19 mouse cellular contexts compared by ENCODE assay signal in genomic region chr10:99992121-99992520, GRCm38 (mm10). TPM values are rescaled to one million over a fixed set of nuclear protein-coding genes. Genes with fewer than 3 reads are reported as not detected.
DNase-seq lines count a peak whose midpoint lies in the region; ATAC-seq and TF ChIP-seq lines count a peak whose summit lies in the region.
"Had no signal": no experiment of that assay in that cellular context is flagged by ENCODE, and none has a peak within 500 bp of the region (broad histone marks: within the 10 kb centered on the region; RNA-seq: fewer than 3 reads in every experiment).

No protein-coding gene starts in this region.

- no peaks in the 10 kb centered on the region for H3K4me1 ChIP-seq in intestine, embryonic 15.5 days (replicated peaks)
- H3K4me1 ChIP-seq in intestine, postnatal 0 days (replicated peaks; ENCODE audit: control insufficient read depth, insufficient read depth, low read length): no peaks in the 10 kb centered on the region
- no peaks in the 10 kb centered on the region for H3K4me1 ChIP-seq in lung, postnatal 0 days (ENCODE audit: insufficient read depth, low read depth, low read length)
- H3K4me1 ChIP-seq in stomach, postnatal 0 days (replicated peaks; ENCODE audit: control insufficient read depth, insufficient read depth): no peaks in the 10 kb centered on the region
- H3K4me1 ChIP-seq: embryonic facial prominence, embryonic 12.5 days; hindbrain, embryonic 13.5 days had no signal

- no peak overlapping the region for H3K9ac ChIP-seq in intestine, embryonic 15.5 days
- H3K9ac ChIP-seq in intestine, postnatal 0 days (ENCODE audit: low read depth, low read length): no peak overlapping the region
- H3K9ac ChIP-seq in lung, postnatal 0 days (replicated peaks; ENCODE audit: low read depth): no peak overlapping the region
- no peak overlapping the region for H3K9ac ChIP-seq in stomach, postnatal 0 days (ENCODE audit: low read length)
- H3K9ac ChIP-seq: embryonic facial prominence, embryonic 12.5 days; heart, embryonic 15.5 days; hindbrain, embryonic 13.5 days had no signal

- ATAC-seq in intestine, embryonic 15.5 days: peak; percentile 68; the same call in 1 of the 2 replicates
- no peak for ATAC-seq in intestine, postnatal 0 days
- ATAC-seq in lung, postnatal 0 days: no peak
- ATAC-seq in stomach, postnatal 0 days (ENCODE audit: low FRiP score, low TSS enrichment): peak; percentile 84
- ATAC-seq: activated CD4-positive, CD25-positive, alpha-beta regulatory T cell, adult 4 months; forebrain, embryonic 16.5 days; Patski had no signal

- H3K9me3 ChIP-seq in intestine, embryonic 15.5 days: no peaks in the 10 kb centered on the region
- H3K9me3 ChIP-seq in intestine, postnatal 0 days (ENCODE audit: control insufficient read depth): no peaks in the 10 kb centered on the region
- H3K9me3 ChIP-seq in lung, postnatal 0 days (ENCODE audit: low read length): no peaks in the 10 kb centered on the region
- no peaks in the 10 kb centered on the region for H3K9me3 ChIP-seq in stomach, postnatal 0 days (ENCODE audit: control insufficient read depth, low read length)
- H3K9me3 ChIP-seq: embryonic facial prominence, embryonic 12.5 days; heart, embryonic 15.5 days; hindbrain, embryonic 13.5 days had no signal

- H3K27ac ChIP-seq in intestine, embryonic 15.5 days: no peak overlapping the region
- H3K27ac ChIP-seq in intestine, postnatal 0 days (ENCODE audit: low read depth, low read length): no peak overlapping the region
- no peak overlapping the region for H3K27ac ChIP-seq in lung, postnatal 0 days (ENCODE audit: low read length)
- H3K27ac ChIP-seq in stomach, postnatal 0 days (replicated peaks): no peak overlapping the region
- H3K27ac ChIP-seq: embryonic facial prominence, embryonic 12.5 days; heart, embryonic 15.5 days; hindbrain, embryonic 13.5 days had no signal

- no peak; the same call in 1 of the 2 replicates for TF ChIP-seq EP300 in lung, postnatal 0 days (IDR thresholded peaks at IDR 0.05)
- no peak for TF ChIP-seq EP300 in stomach, postnatal 0 days (optimal IDR thresholded peaks at IDR 0.05)

- no peaks in the 10 kb centered on the region for H3K27me3 ChIP-seq in intestine, embryonic 15.5 days (replicated peaks)
- no peaks in the 10 kb centered on the region for H3K27me3 ChIP-seq in intestine, postnatal 0 days (replicated peaks; ENCODE audit: control insufficient read depth, insufficient read depth, low read length)
- no peaks in the 10 kb centered on the region for H3K27me3 ChIP-seq in lung, postnatal 0 days (replicated peaks; ENCODE audit: insufficient read depth, low read length)
- no peaks in the 10 kb centered on the region for H3K27me3 ChIP-seq in stomach, postnatal 0 days (ENCODE audit: control insufficient read depth, insufficient read depth, low read length)
- H3K27me3 ChIP-seq: CH12.LX; embryonic facial prominence, embryonic 12.5 days; heart, embryonic 15.5 days; hindbrain, embryonic 13.5 days; Patski had no signal

- no peak overlapping the region for H3K4me2 ChIP-seq in intestine, embryonic 15.5 days (replicated peaks)
- H3K4me2 ChIP-seq in intestine, postnatal 0 days (replicated peaks; ENCODE audit: low read depth): no peak overlapping the region
- H3K4me2 ChIP-seq in lung, postnatal 0 days (replicated peaks; ENCODE audit: low read depth, low read length): no peak overlapping the region
- no peak overlapping the region for H3K4me2 ChIP-seq in stomach, postnatal 0 days (replicated peaks; ENCODE audit: low read depth)
- H3K4me2 ChIP-seq: embryonic facial prominence, embryonic 12.5 days; heart, embryonic 15.5 days; hindbrain, embryonic 13.5 days had no signal

- H3K36me3 ChIP-seq in intestine, embryonic 15.5 days: no peaks in the 10 kb centered on the region
- H3K36me3 ChIP-seq in intestine, postnatal 0 days (ENCODE audit: control insufficient read depth, insufficient read depth): no peaks in the 10 kb centered on the region
- H3K36me3 ChIP-seq in lung, postnatal 0 days (ENCODE audit: insufficient read depth, low read length): no peaks in the 10 kb centered on the region
- H3K36me3 ChIP-seq in stomach, postnatal 0 days (ENCODE audit: control insufficient read depth, insufficient read depth, low read length): no peaks in the 10 kb centered on the region
- H3K36me3 ChIP-seq: embryonic facial prominence, embryonic 12.5 days; heart, embryonic 15.5 days; hindbrain, embryonic 13.5 days had no signal

- DNase-seq in lung, postnatal 0 days (ENCODE audit: low spot score): peak; percentile 21
- no peak for DNase-seq in lung, adult 18-20 months
- DNase-seq in stomach, postnatal 0 days (ENCODE audit: low spot score): peak; percentile 28
- no peak for DNase-seq in gastrocnemius, postnatal 4 days (ENCODE audit: low spot score in 2 of 2)
- DNase-seq: adrenal gland, postnatal 14 days; cerebellum, adult 11-12 months; cerebellum, adult 9-10 months; cerebellum, postnatal 25 days; gastrocnemius, postnatal 10 days; heart, postnatal 14 days had no signal

- WGBS in intestine, embryonic 15.5 days: 24% methylated on average over 9 of the region's 9 CpGs
- WGBS in intestine, postnatal 0 days: 23% methylated on average over 9 of the region's 9 CpGs
- 21% methylated on average over 9 of the region's 9 CpGs for WGBS in lung, postnatal 0 days
- WGBS in stomach, postnatal 0 days: 30% methylated on average over 9 of the region's 9 CpGs

- H3K4me3 ChIP-seq in intestine, embryonic 15.5 days (replicated peaks): no peak overlapping the region
- no peak overlapping the region for H3K4me3 ChIP-seq in intestine, postnatal 0 days (ENCODE audit: low read depth, low read length)
- H3K4me3 ChIP-seq in lung, postnatal 0 days (ENCODE audit: low read depth, low read length): no peak overlapping the region
- H3K4me3 ChIP-seq in stomach, postnatal 0 days (ENCODE audit: low read depth, low read length): no peak overlapping the region
- H3K4me3 ChIP-seq: embryonic facial prominence, embryonic 12.5 days; heart, embryonic 15.5 days; hindbrain, embryonic 13.5 days had no signal

- TF ChIP-seq CTCF in intestine, postnatal 0 days (IDR thresholded peaks at IDR 0.05; ENCODE audit: low read depth): no peak
- TF ChIP-seq CTCF in lung, postnatal 0 days (IDR thresholded peaks at IDR 0.05): no peak
- TF ChIP-seq CTCF in stomach, postnatal 0 days (IDR thresholded peaks at IDR 0.05; ENCODE audit: low read depth): no peak

RNA-seq across cellular contexts. Expression of gene Kitl, which starts 23.3 kb away (rescaled TPM):
- 28.5 and 32.7 TPM in 2 replicates for polyA plus RNA-seq in intestine, embryonic 15.5 days (2015; fragmentation: Nextera tagmentation; extraction: Ambion mirVana)
- 15.8 and 16.3 TPM in 2 replicates for polyA plus RNA-seq in intestine, postnatal 0 days (2015; fragmentation: Nextera tagmentation; extraction: Ambion mirVana)
- 75.2 and 93.6 TPM in 2 replicates for polyA plus RNA-seq in lung, postnatal 0 days (2015; fragmentation: Nextera tagmentation; extraction: Ambion mirVana)
- polyA plus RNA-seq in stomach, postnatal 0 days (2015; fragmentation: Nextera tagmentation; extraction: Ambion mirVana): 13.9 and 20.6 TPM in 2 replicates
- 10 to 100 TPM; 47.6 to 51.2 TPM for total RNA-seq in gastrocnemius, postnatal 4 days (2021)
- total RNA-seq: CH12.LX had no signal

Comparison
In these comparisons a context has a peak if more than half of its experiments do, and no peak if none do; other contexts are left out.
1. ATAC-seq: peak in intestine, embryonic 15.5 days (single experiment) and stomach, postnatal 0 days (single experiment); none in intestine, postnatal 0 days (single experiment) and lung, postnatal 0 days (single experiment).
2. DNase-seq: peak in lung, postnatal 0 days (single experiment) and stomach, postnatal 0 days (single experiment); none in lung, adult 18-20 months (0 of 2) and gastrocnemius, postnatal 4 days (0 of 2).